Mouse (Mus musculus) ES-E14 (cell line): ENCODE measurements around the gene Slc38a10. TPM values are rescaled to one million over a fixed set of nuclear protein-coding genes. Genes with fewer than 3 reads are reported as not detected.

ENCODE experiments used
- DNase-seq: peaks from one replicate; pipeline ENCODE4 v3.0.0-alpha.2; 2013; ENCODE audit warnings: low read depth, low spot score
- H3K27ac ChIP-seq: 2 replicates; pipeline ENCODE4 v1.5.1; 2012; ENCODE audit warnings: low read depth, mild to moderate bottlenecking, low read length, moderate library complexity, mixed read lengths; ENCODE audit not compliant: poor library complexity, insufficient read depth, severe bottlenecking
- H3K36me3 ChIP-seq: 2 replicates; pipeline ENCODE4 v1.6.1; 2012; ENCODE audit warnings: mild to moderate bottlenecking, low read length, moderate library complexity, mixed read lengths; ENCODE audit not compliant: control insufficient read depth, poor library complexity, insufficient read depth, severe bottlenecking
- H3K4me1 ChIP-seq, 2 experiments: fragments of 150-350 bp in 1 of 2; sonication (generic) in 1 of 2; 2 replicates each; pipeline ENCODE4 v1.6.1; 2012; ENCODE audit warnings: low read length in 2 of 2, mild to moderate bottlenecking in 1 of 2, mixed read lengths in 1 of 2; ENCODE audit not compliant: control insufficient read depth in 2 of 2, insufficient read depth in 2 of 2, poor library complexity in 1 of 2
- H3K4me3 ChIP-seq, 2 experiments: fragments of 150-350 bp in 1 of 2; sonication (generic) in 1 of 2; 2 replicates each; pipeline ENCODE4 v1.5.1; 2012; ENCODE audit warnings: low read length in 2 of 2, low read depth in 1 of 2, mild to moderate bottlenecking in 1 of 2, mixed read lengths in 1 of 2; ENCODE audit not compliant: insufficient read depth in 1 of 2, poor library complexity in 1 of 2, severe bottlenecking in 1 of 2
- H3K9ac ChIP-seq: 2 replicates; pipeline ENCODE4 v1.6.1; 2012; ENCODE audit warnings: low read depth, mild to moderate bottlenecking, low read length, mixed read lengths; ENCODE audit not compliant: poor library complexity, insufficient read depth, severe bottlenecking
- H3K9me3 ChIP-seq: fragments of 150-350 bp; sonication (generic); 2 replicates; pipeline ENCODE4 v1.6.1; 2012; ENCODE audit warnings: low read depth, mild to moderate bottlenecking, low read length; ENCODE audit not compliant: control insufficient read depth, insufficient read depth
- CHD2 ChIP-seq: IDR thresholded peaks from 2 replicates; pipeline ENCODE4 v1.6.1; 2014; ENCODE audit warnings: mild to moderate bottlenecking, low read depth, low read length, inconsistent platforms
- HCFC1 ChIP-seq: IDR thresholded peaks from 2 replicates; pipeline ENCODE4 v1.6.1; 2012; ENCODE audit warnings: low read length, inconsistent platforms, borderline replicate concordance; ENCODE audit not compliant: insufficient read depth
- MAFK ChIP-seq: IDR thresholded peaks from 2 replicates; pipeline ENCODE4 v1.6.1; 2014; ENCODE audit warnings: mild to moderate bottlenecking, low read depth, low read length, inconsistent platforms; ENCODE audit not compliant: insufficient read depth
- ZC3H11A ChIP-seq: IDR thresholded peaks from 2 replicates; pipeline ENCODE4 v1.6.1; 2012; ENCODE audit warnings: low read depth, mild to moderate bottlenecking, inconsistent platforms, low read length, borderline replicate concordance
- ZNF384 ChIP-seq: IDR thresholded peaks from 2 replicates; pipeline ENCODE4 v1.6.1; 2012; ENCODE audit warnings: low read depth, low read length, inconsistent platforms
- in situ Hi-C, 2 experiments: fragments of 600-800 bp; cut with MboI; formaldehyde crosslinking; loops; one replicate each; pipeline ENCODE4 v1.15.1; 2025; ENCODE audit warnings: low sequenced_read_pairs in 2 of 2, inconsistent platforms in 1 of 2; ENCODE audit not compliant: unreplicated experiment in 2 of 2
- total RNA-seq: library from RNA; depleted of rRNA; stranded (reverse); fragments of 300-350 nt; gene quantifications from 2 replicates; pipeline ENCODE4 v1.2.3, GENCODE M21; 2012

Gene Slc38a10
- total RNA-seq, 1 experiment = 146 TPM

GRCm38 (mm10) chr11:120134847-120135530, 16.2 kb downstream of the Slc38a10 start:
- Histone ChIP-seq H3K9me3 (no peaks in the 10 kb centered on the region), H3K9ac (no peak overlapping the region; the same call in 1 of the 2 replicates), H3K36me3 (peaks cover 18% of the 10 kb centered on the region), H3K27ac (no peak overlapping the region), H3K4me3 (no peak overlapping the region), H3K4me1 (peaks cover 1 to 13% of the 10 kb centered on the region in 2 experiments; a peak in 2 of 4 replicates)
- no peak for DNase-seq
- TF ChIP-seq ZC3H11A (no peak), MAFK (no peak), CHD2 (no peak), HCFC1 (no peak), ZNF384 (no peak)
- in situ Hi-C loops = no loop called here

- H3K36me3 ChIP-seq = peaks cover 20% of the 10 kb centered on the region
- H3K9ac ChIP-seq = no peak overlapping the region
- no peak for DNase-seq
- peaks cover 1 to 13% of the 10 kb centered on the region in 2 experiments; a peak in 2 of 4 replicates for H3K4me1 ChIP-seq
- no peak overlapping the region for H3K27ac ChIP-seq
- H3K4me3 ChIP-seq = no peak overlapping the region
- H3K9me3 ChIP-seq = no peaks in the 10 kb centered on the region
- no peak for TF ChIP-seq ZNF384
- no peak for TF ChIP-seq MAFK
- TF ChIP-seq ZC3H11A = no peak
- no peak for TF ChIP-seq CHD2
- TF ChIP-seq HCFC1 = no peak
- in situ Hi-C loops = no loop called here
These were observed 17.0 kb downstream of the Slc38a10 start for GRCm38 (mm10) chr11:120134148-120134547.

GRCm38 (mm10) chr11:120129281-120129680, 21.9 kb downstream of the Slc38a10 start:
- in situ Hi-C loops = no loop called here
- Histone ChIP-seq H3K27ac (no peak overlapping the region), H3K36me3 (peaks cover 17% of the 10 kb centered on the region), H3K4me3 (no peak overlapping the region), H3K9me3 (no peaks in the 10 kb centered on the region), H3K9ac (no peak overlapping the region), H3K4me1 (peaks cover 0 to 2% of the 10 kb centered on the region in 2 experiments; a peak in 2 of 4 replicates)
- no peak for TF ChIP-seq CHD2
- no peak for DNase-seq

- no peak overlapping the region for H3K4me3 ChIP-seq
These were observed 24.3 kb downstream of the Slc38a10 start for GRCm38 (mm10) chr11:120126845-120127244.

More at GRCm38 (mm10) chr11:120126845-120127244, 24.3 kb downstream of the Slc38a10 start:
- H3K4me1 ChIP-seq = peaks cover 0 to 16% of the 10 kb centered on the region in 2 experiments; a peak in 2 of 4 replicates
- peaks cover 22% of the 10 kb centered on the region; the same call in 1 of the 2 replicates for H3K36me3 ChIP-seq
- TF ChIP-seq ZNF384 (no peak), ZC3H11A (no peak), CHD2 (no peak), HCFC1 (no peak), MAFK (no peak)
- DNase-seq = no peak
- no peak overlapping the region for H3K9ac ChIP-seq
- H3K27ac ChIP-seq = no peak overlapping the region
- H3K9me3 ChIP-seq = no peaks in the 10 kb centered on the region
- in situ Hi-C loops = no loop called here
